Mouse (Mus musculus): Measurements from ENCODE around the gene Lrrn4. TPM values are rescaled to one million over a fixed set of nuclear protein-coding genes. Genes with fewer than 3 reads are reported as not detected.

Gene Lrrn4
- total RNA-seq, 2 experiments from 2014 or later: 0.69 to 0.76 TPM

DNA sequence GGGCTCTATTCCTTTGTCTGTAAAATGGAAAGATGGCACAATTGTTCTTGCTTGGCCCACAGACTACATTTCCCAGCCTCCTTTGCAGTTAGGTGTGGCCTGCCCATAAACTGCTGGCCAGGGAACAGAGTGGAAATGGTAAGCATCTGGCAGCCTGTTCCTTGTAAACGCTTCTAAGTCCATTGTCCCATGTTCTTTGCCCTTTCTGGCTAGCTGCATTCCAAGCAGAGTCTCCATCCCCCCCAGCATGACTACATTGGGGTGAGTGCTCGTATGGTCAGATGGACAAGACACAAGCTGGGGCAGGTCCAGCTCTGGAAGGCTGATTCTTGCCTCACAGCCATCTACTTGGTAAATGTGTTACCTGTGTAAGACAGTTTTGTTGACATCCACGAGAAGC, 9.0 kb downstream of the Lrrn4 start:
- no peak for DNase-seq (ENCODE audit: low spot score in 2 of 2)

DNA sequence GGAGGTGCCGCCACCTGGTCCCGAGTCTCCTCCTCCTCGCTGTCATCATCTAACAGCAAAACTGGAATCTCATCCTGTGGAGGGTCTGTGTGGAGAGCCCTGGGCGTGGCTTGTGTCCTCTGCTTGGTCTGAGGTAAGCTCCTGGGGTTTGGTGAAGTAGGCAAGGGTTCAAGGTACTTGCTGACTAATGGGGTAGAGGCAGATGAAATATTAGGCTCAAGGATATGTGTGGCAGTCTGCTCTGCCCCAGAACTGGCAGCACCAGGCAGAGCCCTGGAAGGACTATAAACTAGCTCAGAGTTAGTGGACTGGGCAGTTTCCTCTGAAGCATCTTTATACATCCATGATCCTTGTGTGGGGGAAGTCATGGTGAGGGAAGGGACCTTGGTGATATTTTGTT, 10.4 kb downstream of the Lrrn4 start:
- DNase-seq (ENCODE audit: low spot score in 2 of 2): no peak

- no peak for DNase-seq (ENCODE audit: low spot score in 2 of 2)
These were observed 11.0 kb downstream of the Lrrn4 start for GRCm38 (mm10) chr2:132869682-132870081.

- DNase-seq (ENCODE audit: low spot score in 2 of 2): no peak
These were observed 13.2 kb downstream of the Lrrn4 start for GRCm38 (mm10) chr2:132867521-132867920.

DNA sequence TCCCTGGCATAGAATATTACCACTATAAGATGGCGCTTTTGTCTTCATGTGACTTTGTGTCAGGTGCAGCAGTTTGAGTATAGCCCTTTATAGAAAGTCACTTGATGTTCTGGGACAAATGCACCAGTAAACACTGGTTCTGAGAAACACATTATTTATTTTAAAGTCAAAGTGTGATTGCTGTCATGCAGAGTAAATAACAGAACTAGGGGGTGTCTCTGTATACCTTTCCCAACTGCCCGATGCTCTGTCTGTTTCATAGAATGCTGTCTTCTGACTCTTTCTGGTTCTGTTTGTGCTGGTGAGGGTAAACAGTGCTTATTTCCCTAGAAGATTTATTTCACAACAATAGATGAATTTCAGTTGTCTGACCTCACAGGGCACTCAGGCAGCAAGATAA, 17.4 kb downstream of the Lrrn4 start:
- DNase-seq (ENCODE audit: low spot score in 2 of 2): no peak

DNA sequence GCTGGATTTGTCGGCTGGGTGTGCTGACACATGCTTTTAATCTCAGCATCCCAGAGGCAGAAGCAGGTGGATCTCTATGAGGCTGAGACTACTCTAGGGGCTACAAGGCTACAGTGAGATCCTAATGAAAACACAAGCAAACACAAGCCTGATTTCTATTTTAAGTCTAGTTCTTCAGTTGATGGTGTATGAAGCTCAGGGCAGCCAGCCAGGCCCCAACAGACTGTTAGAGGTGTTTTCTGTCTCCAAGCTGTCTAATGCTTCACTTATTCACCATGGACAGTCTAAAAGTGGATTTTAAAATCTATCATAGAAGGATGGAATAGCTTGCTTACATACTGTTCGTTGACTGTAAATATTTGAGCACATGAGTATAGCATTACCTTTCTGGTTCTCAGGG, 19.2 kb downstream of the Lrrn4 start:
- no peak for DNase-seq (ENCODE audit: low spot score in 2 of 2)

DNA sequence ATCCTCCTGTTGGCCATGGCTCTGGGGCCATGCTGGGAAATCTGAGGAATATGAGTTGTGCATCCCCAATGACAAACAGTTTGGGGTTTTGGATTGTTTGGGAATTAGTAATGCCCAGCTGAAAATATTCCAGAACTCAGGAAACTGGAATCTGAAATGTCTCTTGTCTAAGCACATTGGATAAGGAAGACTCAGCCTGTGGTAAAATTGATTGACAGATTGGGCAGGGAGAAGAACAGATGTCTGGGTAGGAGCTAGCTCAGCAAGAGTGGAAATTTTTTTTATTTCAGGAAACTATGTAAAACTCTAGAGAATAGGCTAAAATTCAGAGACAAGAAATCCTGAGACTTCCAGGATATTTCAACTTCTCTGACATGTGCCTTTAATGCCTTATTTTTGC, 20.3 kb downstream of the Lrrn4 start:
- DNase-seq (ENCODE audit: low spot score in 2 of 2): no peak

DNA sequence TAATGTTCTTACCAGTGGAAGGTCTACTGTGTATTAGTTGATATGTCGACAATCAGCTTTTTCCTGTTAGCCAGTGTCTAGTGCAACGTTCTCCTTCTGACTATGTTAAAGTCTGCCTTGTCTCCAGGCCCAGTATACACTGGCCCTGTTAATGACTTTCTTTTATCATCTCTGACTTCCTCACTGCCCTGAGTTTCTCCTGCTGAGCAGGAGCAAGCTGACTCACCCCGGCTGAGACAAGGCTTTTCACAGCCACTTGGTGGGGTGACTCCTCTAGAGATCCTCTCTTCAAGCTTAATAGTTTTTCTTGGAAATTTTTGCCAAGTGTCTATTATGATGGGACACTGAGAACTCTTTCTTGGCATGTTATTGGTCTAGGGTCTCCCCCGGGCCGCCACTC, 24.4 kb downstream of the Lrrn4 start:
- DNase-seq (ENCODE audit: low spot score in 2 of 2): no peak

- no peak for DNase-seq (ENCODE audit: low spot score in 2 of 2)
These were observed 27.6 kb downstream of the Lrrn4 start for GRCm38 (mm10) chr2:132853051-132853450.

GRCm38 (mm10) chr2:132849141-132849540, 31.6 kb downstream of the Lrrn4 start:
- peak; percentile 21 to 52 for DNase-seq (ENCODE audit: low spot score in 2 of 2)

- DNase-seq (ENCODE audit: low spot score in 2 of 2): no peak
These were observed 32.3 kb downstream of the Lrrn4 start for GRCm38 (mm10) chr2:132848361-132848760.

- DNase-seq (ENCODE audit: low spot score in 2 of 2): no peak
These were observed 33.1 kb downstream of the Lrrn4 start for GRCm38 (mm10) chr2:132847581-132847980.

- DNase-seq (ENCODE audit: low spot score in 2 of 2): peak; percentile 97 to 99
These were observed 34.0 kb downstream of the Lrrn4 start, which contains the start of gene Crls1 for GRCm38 (mm10) chr2:132846407-132847358. Crls1 (plus strand) TSS chr2:132846666.

DNA sequence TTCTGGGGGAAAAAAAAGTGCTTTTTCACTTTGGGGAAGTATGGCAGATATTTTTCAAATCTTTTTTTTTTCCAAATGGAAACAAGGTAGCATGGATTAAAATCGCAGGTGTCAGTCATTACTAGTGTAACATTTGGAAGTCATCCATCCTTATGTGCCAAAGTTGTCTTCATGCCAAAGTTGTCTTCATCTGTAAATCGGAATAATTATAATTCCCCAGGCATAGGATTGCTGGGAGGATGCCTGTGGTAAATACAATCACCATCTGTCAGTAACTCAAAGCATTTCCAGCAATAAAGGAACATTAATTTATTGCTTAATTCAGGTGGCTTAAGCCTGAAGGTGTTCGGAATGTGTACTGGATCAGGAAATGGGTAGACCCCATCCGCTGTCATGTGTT, 39.6 kb downstream of the Lrrn4 start:
- DNase-seq (ENCODE audit: low spot score in 2 of 2): no peak

Other genes with a start within 250 kb of the Lrrn4 start
- 1 to 10 TPM; 9.1 to 9.7 TPM for gene Shld1, start 194.0 kb downstream of the Lrrn4 start, total RNA-seq (2021)
- gene Chgb, start 99.6 kb downstream of the Lrrn4 start, total RNA-seq (2021): 100 to 1,000 TPM; 327 to 362 TPM
- 10 to 100 TPM; 23.1 to 27.7 TPM for gene Trmt6, start 64.8 kb downstream of the Lrrn4 start, total RNA-seq (2021)
- 1 to 10 TPM; 3.8 to 4.8 TPM for gene Mcm8, start 64.8 kb downstream of the Lrrn4 start, total RNA-seq (2021)
- gene Crls1, start 34.2 kb downstream of the Lrrn4 start, total RNA-seq (2021): 10 to 100 TPM; 33.5 to 38.1 TPM
- gene Fermt1, start 65.0 kb upstream of the Lrrn4 start, total RNA-seq (2021): under 1 TPM; 0.19 to 0.76 TPM